Mouse (Mus musculus) embryonic facial prominence, embryonic 11.5 days (tissue): ENCODE data around the gene Ilf3. TPM values are rescaled to one million over a fixed set of nuclear protein-coding genes. Genes with fewer than 3 reads are reported as not detected.

ENCODE experiments used
- ATAC-seq: fragments of 200-750 bp; cut with Nextera tagmentation; replicated peaks from 2 replicates; pipeline ENCODE4 v1.8.0; 2017; ENCODE audit warnings: low read depth; ENCODE audit not compliant: insufficient number of reproducible peaks, low FRiP score, low TSS enrichment
- DNase-seq: peaks from one replicate; pipeline ENCODE4 v3.0.0-alpha.2; 2015; ENCODE audit warnings: low spot score
- H3K27ac ChIP-seq: fragments of 300-500 bp; sonication (generic); replicated peaks from 2 replicates; pipeline ENCODE4 v1.5.1; 2014; ENCODE audit warnings: mild to moderate bottlenecking, low read depth, low read length, control low read depth
- H3K27me3 ChIP-seq: fragments of 300-500 bp; sonication (generic); 2 replicates; pipeline ENCODE4 v1.6.1; 2014; ENCODE audit warnings: mild to moderate bottlenecking, low read length, moderate library complexity, mixed read lengths; ENCODE audit not compliant: control insufficient read depth, insufficient read depth
- H3K36me3 ChIP-seq: fragments of 300-500 bp; sonication (generic); replicated peaks from 2 replicates; pipeline ENCODE4 v1.6.1; 2014; ENCODE audit warnings: low read depth, mild to moderate bottlenecking, low read length, moderate library complexity, mixed read lengths; ENCODE audit not compliant: control insufficient read depth, insufficient read depth
- H3K4me1 ChIP-seq: fragments of 300-500 bp; sonication (generic); 2 replicates; pipeline ENCODE4 v1.6.1; 2014; ENCODE audit warnings: low read length, mixed read lengths; ENCODE audit not compliant: control insufficient read depth, insufficient read depth
- H3K4me2 ChIP-seq: fragments of 300-500 bp; sonication (generic); 2 replicates; pipeline ENCODE4 v1.6.1; 2014; ENCODE audit warnings: low read depth, mild to moderate bottlenecking, control low read depth, low read length, moderate library complexity
- H3K4me3 ChIP-seq: fragments of 300-500 bp; sonication (generic); 2 replicates; pipeline ENCODE4 v1.5.1; 2014; ENCODE audit warnings: low read depth, low read length, control low read depth
- H3K9ac ChIP-seq: fragments of 300-500 bp; sonication (generic); replicated peaks from 2 replicates; pipeline ENCODE4 v1.6.1; 2014; ENCODE audit warnings: mild to moderate bottlenecking, control low read depth, low read length
- H3K9me3 ChIP-seq: fragments of 300-500 bp; sonication (generic); replicated peaks from 2 replicates; pipeline ENCODE4 v1.6.1; 2016; ENCODE audit warnings: mild to moderate bottlenecking, low read length, inconsistent platforms, mixed read lengths; ENCODE audit not compliant: control insufficient read depth
- WGBS: fragments of 180-500 bp; shearing (Covaris S2); extraction: QIAGEN DNeasy Blood & Tissue Kit; methylation state at CpG from one replicate; pipeline ENCODE4 v1.1.7; 2014; 5-methylcytosine and 5-hydroxymethylcytosine counted together
- polyA plus RNA-seq: library from polyadenylated mRNA; unstranded; fragments of >200 nt; fragmentation: Nextera tagmentation; extraction: Ambion mirVana; gene quantifications from 2 replicates; pipeline ENCODE4 v1.2.1, GENCODE M21; 2014

Ilf3 gene
- 248 and 256 TPM in 2 replicates for polyA plus RNA-seq

GRCm38 (mm10) chr9:21367357-21368111, at the start of gene Ilf3:
Ilf3 (plus strand) TSS chr9:21367871.
- peak; percentile 100 for DNase-seq
- 0 out of 2 replicates have a peak, but pooled peaks cover 4% of the 10 kb centered on the region for H3K36me3 ChIP-seq
- H3K27me3 ChIP-seq = no peaks in the 10 kb centered on the region
- H3K9ac ChIP-seq = peak within 1 kb of the TSS; percentile 95
- H3K9me3 ChIP-seq = no peaks in the 10 kb centered on the region
- peak within 1 kb of the TSS; percentile 68 for H3K4me3 ChIP-seq
- H3K4me1 ChIP-seq = no peaks in the 10 kb centered on the region
- H3K4me2 ChIP-seq = peak within 1 kb of the TSS; percentile 73
- H3K27ac ChIP-seq = peak within 1 kb of the TSS; percentile 87
- ATAC-seq = peak; percentile 91
- under 1% methylated on average over 63 of the region's 66 CpGs for WGBS

- Histone ChIP-seq H3K4me1 (no peaks in the 10 kb centered on the region; the same call in 1 of the 2 replicates), H3K36me3 (no peaks in the 10 kb centered on the region), H3K4me3 (no peak overlapping the region), H3K9me3 (no peaks in the 10 kb centered on the region), H3K9ac (no peak overlapping the region), H3K27me3 (no peaks in the 10 kb centered on the region), H3K4me2 (no peak overlapping the region), H3K27ac (no peak overlapping the region)
- ATAC-seq (no peak), DNase-seq (no peak)
- WGBS = 90% methylated on average over 6 of the region's 6 CpGs
Measured at GRCm38 (mm10) chr9:21318792-21319191, 48.9 kb upstream of the Ilf3 start.

- Histone ChIP-seq H3K27ac (no peak overlapping the region), H3K36me3 (no peaks in the 10 kb centered on the region), H3K4me3 (no peak overlapping the region), H3K9me3 (no peaks in the 10 kb centered on the region), H3K4me1 (no peaks in the 10 kb centered on the region; the same call in 1 of the 2 replicates), H3K4me2 (no peak overlapping the region), H3K27me3 (no peaks in the 10 kb centered on the region), H3K9ac (no peak overlapping the region)
- ATAC-seq (no peak), DNase-seq (no peak)
- WGBS = 94% methylated on average over 4 of the region's 4 CpGs
Measured at GRCm38 (mm10) chr9:21319503-21319902, 48.2 kb upstream of the Ilf3 start.

- 33% methylated on average over 4 of the region's 4 CpGs for WGBS
- no peaks in the 10 kb centered on the region; the same call in 1 of the 2 replicates for H3K4me1 ChIP-seq
- H3K27me3 ChIP-seq = no peaks in the 10 kb centered on the region
- no peaks in the 10 kb centered on the region for H3K36me3 ChIP-seq
- peak overlapping the region; percentile 75 for H3K4me2 ChIP-seq
- DNase-seq (no peak), ATAC-seq (peak; percentile 47; the same call in 1 of the 2 replicates)
- H3K9ac ChIP-seq = no peak overlapping the region; the same call in 1 of the 2 replicates
- peak overlapping the region; percentile 75 for H3K4me3 ChIP-seq
- no peaks in the 10 kb centered on the region for H3K9me3 ChIP-seq
- no peak overlapping the region for H3K27ac ChIP-seq
Measured at GRCm38 (mm10) chr9:21320280-21320618, 47.4 kb upstream of the Ilf3 start.

GRCm38 (mm10) chr9:21320619-21321512, 46.8 kb upstream of the Ilf3 start, which contains the start of gene Slc44a2:
Slc44a2 (plus strand) TSS chr9:21320698.
- Histone ChIP-seq H3K9me3 (no peaks in the 10 kb centered on the region), H3K4me1 (no peaks in the 10 kb centered on the region; the same call in 1 of the 2 replicates), H3K4me3 (peak within 1 kb of the TSS; percentile 75), H3K9ac (peak within 1 kb of the TSS; percentile 86), H3K36me3 (no peaks in the 10 kb centered on the region), H3K27me3 (no peaks in the 10 kb centered on the region), H3K27ac (no peak within 1 kb of the TSS; the same call in 1 of the 2 replicates), H3K4me2 (peak within 1 kb of the TSS; percentile 75)
- WGBS = under 1% methylated on average over 46 of the region's 52 CpGs
- DNase-seq = peak; percentile 94
- peak; percentile 86 for ATAC-seq

GRCm38 (mm10) chr9:21321513-21321835, 46.2 kb upstream of the Ilf3 start:
- Histone ChIP-seq H3K4me1 (no peaks in the 10 kb centered on the region; the same call in 1 of the 2 replicates), H3K36me3 (no peaks in the 10 kb centered on the region), H3K9ac (peak overlapping the region; percentile 86), H3K4me3 (peak overlapping the region; percentile 75), H3K27ac (no peak overlapping the region), H3K27me3 (no peaks in the 10 kb centered on the region), H3K4me2 (peak overlapping the region; percentile 75), H3K9me3 (no peaks in the 10 kb centered on the region)
- ATAC-seq (no peak; the same call in 1 of the 2 replicates), DNase-seq (peak; percentile 14)
- 7% methylated on average over 6 of the region's 6 CpGs for WGBS

GRCm38 (mm10) chr9:21322211-21322916, 45.3 kb upstream of the Ilf3 start:
- Histone ChIP-seq H3K4me2 (no peak overlapping the region; the same call in 1 of the 2 replicates), H3K36me3 (no peaks in the 10 kb centered on the region), H3K9me3 (no peaks in the 10 kb centered on the region), H3K4me3 (no peak overlapping the region), H3K27ac (no peak overlapping the region), H3K27me3 (no peaks in the 10 kb centered on the region), H3K4me1 (no peaks in the 10 kb centered on the region; the same call in 1 of the 2 replicates), H3K9ac (no peak overlapping the region)
- ATAC-seq = no peak
- WGBS = 88% methylated on average over 19 of the region's 19 CpGs
- DNase-seq = no peak
